Mouse (Mus musculus) telencephalon, adult 2 months (tissue): ENCODE data around the gene Tprg.

Experiments
- DNase-seq: peaks from one replicate; pipeline ENCODE4 v3.0.0-alpha.2; 2011; ENCODE audit warnings: low read depth, low spot score

The Tprg gene

GRCm38 (mm10) chr16:25286517-25286916 lies at the start of gene Tprg:
Gene Tprg, plus strand, starts transcription at chr16:25286817.
- no peak for DNase-seq

- DNase-seq, result no peak
Observed at GRCm38 (mm10) chr16:25238274-25239050, 48.2 kb upstream of the Tprg start.

- DNase-seq, result no peak
Observed at GRCm38 (mm10) chr16:25248889-25249288, 37.7 kb upstream of the Tprg start.

- DNase-seq, result no peak
Observed at GRCm38 (mm10) chr16:25250129-25250749, 36.4 kb upstream of the Tprg start.

GRCm38 (mm10) chr16:25251080-25251479 lies 35.5 kb upstream of the Tprg start:
- DNase-seq, result no peak

GRCm38 (mm10) chr16:25254646-25255045 lies 32.0 kb upstream of the Tprg start:
- no peak for DNase-seq

GRCm38 (mm10) chr16:25255186-25255585 lies 31.4 kb upstream of the Tprg start:
- DNase-seq, result no peak

DNA sequence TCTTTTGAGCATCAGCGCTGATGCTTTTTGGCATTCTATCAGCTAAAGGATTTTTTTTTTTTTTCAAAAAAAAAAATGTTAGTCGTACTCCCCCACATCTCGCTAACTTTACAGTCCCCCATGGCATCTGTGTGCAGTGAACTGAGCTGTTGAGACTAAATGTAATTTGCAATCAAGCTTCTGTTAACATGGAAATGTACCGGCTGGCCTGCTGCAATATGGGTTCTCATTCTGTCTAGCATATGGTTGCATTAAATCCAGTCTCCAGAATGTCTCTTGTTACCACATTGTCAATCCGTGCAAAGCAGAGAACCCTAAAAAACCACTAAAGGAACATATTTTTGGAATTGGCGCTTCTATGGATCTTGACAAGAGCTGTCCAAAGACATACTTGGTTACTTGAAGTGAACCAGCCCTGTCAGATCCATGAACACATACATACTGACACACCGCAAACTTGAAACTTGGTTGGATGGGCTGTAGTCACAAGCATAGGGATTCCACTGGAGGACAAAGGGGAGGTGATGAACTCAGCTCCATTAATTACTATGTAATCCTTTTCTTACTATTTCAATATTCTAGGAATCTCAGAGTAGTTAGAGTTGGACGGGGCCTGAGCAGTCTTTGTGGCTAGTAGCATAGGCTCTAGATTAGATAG lies 30.9 kb upstream of the Tprg start:
- peak; percentile 93 for DNase-seq

DNA sequence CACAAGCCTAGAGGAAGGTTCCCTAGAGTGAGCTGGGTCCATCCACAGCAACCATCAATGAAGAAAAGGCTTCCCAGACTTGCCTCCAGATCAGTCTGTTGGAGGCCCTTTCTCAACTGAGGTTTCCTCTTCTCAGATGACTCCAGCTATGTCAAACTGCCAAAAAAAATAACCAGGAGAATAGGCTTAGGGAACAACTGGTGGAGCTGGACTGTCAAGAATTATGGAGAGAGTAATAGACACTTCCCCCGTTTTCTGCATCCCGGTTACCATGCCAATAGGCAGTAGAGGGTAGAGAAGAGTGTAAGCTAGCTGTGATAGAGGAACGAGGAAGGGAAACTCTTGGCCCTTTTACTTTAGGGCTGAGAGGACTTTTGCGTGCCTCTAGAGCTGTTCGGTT lies 24.3 kb upstream of the Tprg start:
- no peak for DNase-seq

DNA sequence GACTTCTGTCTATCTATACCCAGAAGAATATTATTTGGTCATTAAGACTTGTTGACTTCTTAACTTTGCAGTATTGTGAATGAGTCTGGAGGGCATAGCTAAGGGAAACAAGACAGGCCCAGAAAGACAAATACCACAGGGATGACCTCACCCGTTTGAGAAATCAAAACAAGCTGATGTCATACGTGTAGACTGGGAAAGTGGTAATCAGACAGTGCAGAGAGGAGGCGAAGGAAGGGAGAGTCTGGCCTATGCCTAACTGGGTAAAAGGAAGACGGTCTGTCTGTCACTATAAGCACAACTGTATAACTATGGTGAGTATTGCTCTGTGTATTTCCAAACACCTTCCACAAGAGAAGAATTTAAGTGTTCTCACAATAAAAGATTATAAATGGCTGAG lies 23.7 kb upstream of the Tprg start:
- DNase-seq, result no peak

- DNase-seq, result no peak
Observed at GRCm38 (mm10) chr16:25263520-25264149, 23.0 kb upstream of the Tprg start.

- no peak for DNase-seq
Observed at GRCm38 (mm10) chr16:25265177-25265576, 21.4 kb upstream of the Tprg start.

GRCm38 (mm10) chr16:25268276-25268675 lies 18.3 kb upstream of the Tprg start:
- DNase-seq, result no peak

GRCm38 (mm10) chr16:25282563-25282962 lies 4.1 kb upstream of the Tprg start:
- DNase-seq, result no peak

DNA sequence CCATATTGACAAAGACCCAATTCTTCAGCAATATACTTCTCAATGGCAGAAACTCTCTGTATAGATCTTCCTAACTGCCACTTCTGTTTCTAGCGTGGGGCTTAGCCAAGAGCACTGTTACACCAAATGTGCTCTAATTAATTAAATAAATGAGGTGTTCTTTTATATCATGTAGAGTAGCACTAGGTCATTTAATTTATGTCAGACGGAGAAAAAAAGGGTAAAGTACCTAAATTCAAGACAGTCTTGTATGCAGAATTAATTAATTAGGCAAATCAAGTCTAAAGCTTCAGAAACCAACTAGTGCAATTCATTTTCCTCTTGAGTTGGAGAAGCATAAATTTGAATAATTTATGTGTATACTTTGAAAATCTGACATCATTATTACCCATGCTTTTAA lies 7.1 kb downstream of the Tprg start:
- no peak for DNase-seq

- DNase-seq, result no peak
Observed at GRCm38 (mm10) chr16:25295546-25295945, 8.9 kb downstream of the Tprg start.

DNA sequence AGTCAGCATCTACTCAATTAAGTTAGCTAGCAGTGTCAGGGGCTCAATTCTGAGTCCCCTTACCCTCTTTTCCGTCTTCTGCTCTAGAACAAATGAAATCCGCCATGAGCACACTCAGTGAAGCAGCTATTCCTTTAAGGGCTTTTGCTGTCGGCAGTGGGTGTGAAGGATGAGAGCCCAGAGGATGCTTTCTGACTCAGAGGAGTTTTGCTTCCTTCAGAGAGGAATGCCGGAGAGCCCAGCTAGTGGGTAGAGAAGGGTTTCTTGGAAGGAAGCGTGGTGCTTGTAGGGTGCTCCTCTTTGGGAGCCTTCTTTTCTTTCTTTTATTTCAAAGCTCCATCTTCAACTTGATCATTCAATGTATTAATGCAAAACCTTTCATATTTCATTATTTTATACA lies 10.1 kb downstream of the Tprg start:
- DNase-seq, result no peak

GRCm38 (mm10) chr16:25298204-25298603 lies 11.6 kb downstream of the Tprg start:
- DNase-seq, result no peak

GRCm38 (mm10) chr16:25302616-25303015 lies 16.0 kb downstream of the Tprg start:
- no peak for DNase-seq

- peak; percentile 92 for DNase-seq
Observed at GRCm38 (mm10) chr16:25314006-25314405, 27.4 kb downstream of the Tprg start.

DNA sequence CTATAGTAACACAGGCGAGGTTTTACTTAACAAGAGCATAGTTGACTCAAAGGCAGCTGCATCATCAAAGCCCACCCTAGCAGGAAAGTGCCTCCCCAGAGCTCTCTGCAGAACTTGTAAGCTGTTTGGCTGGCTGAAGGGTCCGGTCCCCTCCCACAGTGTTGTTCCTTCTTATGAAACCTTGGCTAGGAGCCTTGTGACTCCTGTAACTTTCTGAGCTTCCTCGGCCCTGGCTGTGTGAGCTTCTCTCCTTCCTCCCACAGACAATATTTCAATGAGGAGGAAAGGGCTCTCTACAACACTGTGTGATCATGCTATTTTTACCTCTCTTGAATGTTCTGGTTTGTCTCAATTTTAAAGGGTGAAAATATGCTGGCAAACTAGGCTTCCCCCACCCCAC lies 28.5 kb downstream of the Tprg start:
- no peak for DNase-seq

- DNase-seq, result no peak
Observed at GRCm38 (mm10) chr16:25325631-25326238, 39.1 kb downstream of the Tprg start.
